Mouse (Mus musculus): ENCODE data around the gene Tst.

Gene Tst

DNA sequence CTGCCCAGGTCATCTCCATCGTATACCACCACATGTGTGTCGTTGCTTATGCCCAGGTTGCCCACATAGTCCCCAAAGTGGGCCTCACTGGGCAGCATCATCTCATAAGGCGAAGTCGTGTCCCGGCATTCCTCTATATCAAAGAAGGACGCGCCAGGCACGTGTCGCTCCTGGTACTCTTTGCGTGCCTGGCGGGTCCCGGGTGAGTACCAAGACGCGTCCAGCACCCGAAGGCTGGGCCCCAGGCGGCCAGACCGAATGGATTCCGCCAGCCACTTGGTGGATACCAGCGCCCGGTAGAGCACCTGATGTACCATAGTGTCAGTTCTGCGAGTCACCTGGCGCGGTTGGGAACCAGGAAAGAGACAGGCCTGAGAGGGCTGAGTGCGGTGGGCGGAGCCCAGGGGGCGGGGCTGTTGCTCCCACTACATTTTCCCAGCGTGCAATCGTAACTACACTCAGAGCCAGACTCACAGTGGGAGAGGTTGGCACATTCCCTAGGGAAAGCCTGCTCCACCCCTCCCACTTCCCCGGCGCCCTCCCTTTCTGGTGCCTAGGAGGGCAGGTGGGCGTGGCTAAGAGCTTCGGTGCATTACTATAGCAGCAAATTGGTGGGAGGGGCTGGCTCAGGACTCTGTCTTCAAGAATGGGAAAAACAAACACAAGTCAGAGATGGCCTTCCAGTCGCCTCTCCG lies at the start of gene Tst:
Gene Tst, minus strand, starts transcription at position 391 of the 695 bp plus-strand sequence.
- DNase-seq (ENCODE audit: low spot score) = peak; percentile 55

DNA sequence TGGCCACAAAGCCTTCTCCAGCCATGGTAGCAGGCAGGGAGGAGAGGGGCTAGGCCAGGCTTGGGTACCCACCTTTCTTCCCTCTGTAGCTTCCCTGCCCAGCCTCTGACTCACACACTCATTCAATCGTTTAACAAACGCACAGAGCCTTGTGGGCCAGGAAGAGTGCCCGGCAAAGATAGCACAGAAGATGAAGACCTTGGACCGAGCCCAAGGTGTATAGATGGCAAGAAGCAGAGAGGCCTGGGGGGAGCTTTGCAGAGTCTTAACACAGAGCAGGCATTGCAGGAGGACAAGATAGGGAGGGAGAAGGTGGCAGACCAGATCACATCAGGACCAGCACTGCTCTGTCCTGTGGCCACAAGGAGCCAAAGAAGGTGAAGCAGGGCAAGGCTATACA lies 49.5 kb upstream of the Tst start:
- DNase-seq (ENCODE audit: low spot score) = no peak

DNA sequence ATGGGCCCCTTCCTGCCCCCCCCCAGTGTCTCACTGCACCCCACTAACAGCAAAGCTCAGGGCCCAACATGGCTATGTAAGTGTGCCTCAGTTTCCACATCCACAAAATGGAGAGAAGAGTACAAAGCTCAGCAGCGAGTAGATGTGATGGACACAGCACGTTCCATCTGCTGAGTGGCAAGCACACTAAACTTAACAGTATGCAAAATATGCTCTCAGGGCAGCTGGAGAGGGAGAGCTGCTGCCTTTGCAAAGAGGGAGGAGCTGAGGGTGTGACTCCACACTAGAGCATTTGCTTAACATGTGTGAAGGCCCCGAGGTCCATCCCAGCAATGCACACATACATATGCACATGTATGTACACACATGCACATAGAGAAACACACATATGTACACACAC lies 47.2 kb upstream of the Tst start:
- no peak for DNase-seq (ENCODE audit: low spot score)

DNA sequence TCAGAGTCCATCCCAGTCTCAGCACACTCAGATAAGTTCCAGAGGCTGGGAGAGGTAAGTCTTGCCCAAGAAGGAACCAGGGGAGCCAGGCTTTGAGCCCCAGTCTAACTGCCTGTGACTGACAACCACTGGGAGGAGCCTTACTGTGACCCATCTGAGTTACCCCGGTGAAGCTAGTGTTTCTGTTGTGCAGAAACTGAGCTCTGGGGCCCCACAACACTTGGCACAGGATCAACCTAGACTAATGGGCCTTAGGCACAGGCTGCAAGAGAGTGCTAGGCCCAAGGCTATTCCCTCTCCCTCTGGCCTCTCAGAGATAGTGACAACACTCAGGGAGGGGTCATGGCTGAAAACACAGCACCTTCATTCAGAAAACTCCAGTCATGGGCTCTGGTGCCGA lies 45.5 kb upstream of the Tst start:
- DNase-seq (ENCODE audit: low spot score) = no peak

DNA sequence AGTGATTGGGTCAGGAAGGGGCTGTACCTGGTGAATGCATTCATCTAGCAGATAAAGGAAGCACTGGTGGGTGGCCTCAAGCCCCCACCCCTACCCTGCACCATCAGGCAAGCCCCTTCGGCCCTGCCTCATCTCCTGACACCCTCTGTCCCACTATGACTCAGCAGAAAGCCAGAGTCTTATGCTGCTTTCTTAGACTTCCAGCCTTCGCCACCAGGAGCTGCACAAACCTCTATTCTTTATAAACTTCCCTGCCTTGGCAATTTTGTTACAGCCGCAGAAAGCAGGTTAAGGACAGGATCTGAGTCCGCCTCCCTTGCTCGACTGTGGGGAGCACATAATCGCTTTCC lies 44.7 kb upstream of the Tst start:
- DNase-seq (ENCODE audit: low spot score) = peak; percentile 17

DNA sequence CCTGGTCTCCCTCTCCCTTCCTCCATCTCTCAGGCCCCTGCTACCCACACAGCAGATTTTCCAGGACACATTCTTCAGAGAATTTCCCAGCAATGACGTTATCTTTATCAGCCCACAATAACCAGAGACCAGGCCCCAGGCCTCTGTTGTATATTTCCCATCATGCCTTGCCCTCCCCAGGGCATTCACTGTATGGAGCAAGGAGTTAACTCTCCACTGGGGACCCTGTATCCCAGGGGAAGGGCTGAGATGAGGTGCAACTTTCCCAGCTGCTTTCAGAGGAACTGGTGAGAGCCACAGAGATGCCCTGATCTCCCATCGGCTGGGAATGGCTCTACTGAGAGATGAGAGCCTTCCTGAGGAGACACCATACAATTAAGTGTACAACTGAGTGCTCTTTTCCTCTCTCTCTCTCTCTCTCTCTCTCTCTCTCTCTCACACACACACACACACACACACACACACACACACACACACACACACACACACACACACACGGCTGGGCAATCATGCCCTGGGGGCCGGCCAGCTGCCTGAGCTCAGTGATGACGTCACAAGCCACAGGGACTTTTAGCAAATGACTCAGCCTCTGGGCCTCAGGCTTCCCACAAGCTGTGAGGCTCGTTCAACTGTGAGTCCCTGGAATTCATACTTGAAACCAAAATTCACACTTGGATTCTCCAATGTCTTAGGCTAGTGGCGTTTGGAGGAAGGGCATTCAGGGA lies 44.1 kb upstream of the Tst start:
- peak; percentile 79 for DNase-seq (ENCODE audit: low spot score)

DNA sequence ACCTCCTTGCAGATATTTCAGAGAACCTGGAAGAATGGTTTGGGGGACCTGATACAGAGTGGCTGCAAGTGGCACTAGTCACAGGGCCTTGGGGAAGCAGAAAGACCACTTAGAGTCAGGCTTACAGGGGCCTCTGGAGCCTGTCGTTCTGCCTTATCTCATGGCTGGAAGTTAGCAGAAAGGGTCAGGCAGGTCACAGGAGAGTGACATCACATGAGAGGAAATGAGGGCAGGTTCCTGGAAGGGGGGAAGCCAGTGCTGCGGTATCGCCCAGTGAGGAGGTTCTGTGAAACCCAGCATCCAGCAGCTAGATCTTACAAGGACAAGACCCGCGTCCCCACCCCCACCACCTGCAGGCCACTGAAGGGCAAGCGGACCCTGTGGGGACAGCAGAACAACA lies 43.4 kb upstream of the Tst start:
- DNase-seq (ENCODE audit: low spot score) = peak; percentile 28

DNA sequence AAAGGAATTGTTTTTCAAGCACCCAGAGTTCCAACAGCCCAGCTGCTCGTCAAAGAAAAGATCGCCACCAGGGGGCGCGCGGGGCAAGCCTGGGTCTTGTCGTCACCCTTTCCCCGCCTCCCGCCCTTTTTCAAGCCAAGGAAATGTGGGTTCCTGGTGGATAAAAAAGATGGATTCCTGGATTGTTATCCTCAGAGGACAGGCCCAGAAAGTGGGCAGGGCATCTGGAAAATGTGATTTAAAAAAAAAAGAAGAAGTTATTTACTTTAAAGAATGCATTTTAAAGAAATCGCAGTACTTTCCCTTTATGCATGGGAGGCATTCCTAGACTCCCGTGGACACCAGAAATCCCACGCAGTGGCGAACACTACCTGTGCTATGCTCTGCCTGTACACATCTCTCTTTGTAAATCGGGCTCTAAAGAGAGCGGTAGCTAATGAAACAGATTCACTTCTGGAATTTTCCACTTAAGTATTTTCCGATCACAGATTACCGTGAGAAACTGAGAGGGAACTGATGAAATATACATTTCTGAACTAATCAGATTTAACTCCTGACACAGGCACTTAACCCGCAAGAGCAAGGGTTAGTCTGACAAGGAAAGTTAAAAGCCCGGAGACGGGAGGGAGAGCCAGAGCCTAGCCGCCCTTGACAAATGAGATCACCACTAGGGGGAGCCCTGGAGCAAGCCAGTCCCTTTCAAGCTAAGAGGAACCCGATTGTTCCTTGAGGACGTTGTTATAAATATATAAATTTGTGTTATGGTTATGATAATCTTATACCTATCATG lies 42.2 kb upstream of the Tst start:
- DNase-seq (ENCODE audit: low spot score) = peak; percentile 82

DNA sequence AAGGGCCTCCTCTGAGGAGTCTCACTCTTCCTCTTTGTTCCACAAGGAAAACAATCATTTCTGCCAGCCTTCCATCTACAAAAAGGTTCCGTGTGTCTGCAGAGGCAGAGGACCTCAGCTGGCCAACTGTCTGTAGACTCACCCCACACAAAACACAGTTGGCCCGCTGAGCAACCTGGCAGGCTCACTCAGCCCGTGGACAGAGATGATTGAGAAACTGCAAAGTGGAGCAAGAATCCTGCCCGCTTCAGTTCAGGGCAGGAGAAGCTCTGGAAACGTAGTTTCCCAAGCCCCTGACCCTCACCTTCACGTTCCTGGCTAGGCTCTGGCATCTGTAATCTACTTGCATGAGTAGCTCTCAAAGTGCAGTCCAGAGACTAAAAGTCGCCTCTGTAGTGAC lies 41.4 kb upstream of the Tst start:
- DNase-seq (ENCODE audit: low spot score) = no peak

DNA sequence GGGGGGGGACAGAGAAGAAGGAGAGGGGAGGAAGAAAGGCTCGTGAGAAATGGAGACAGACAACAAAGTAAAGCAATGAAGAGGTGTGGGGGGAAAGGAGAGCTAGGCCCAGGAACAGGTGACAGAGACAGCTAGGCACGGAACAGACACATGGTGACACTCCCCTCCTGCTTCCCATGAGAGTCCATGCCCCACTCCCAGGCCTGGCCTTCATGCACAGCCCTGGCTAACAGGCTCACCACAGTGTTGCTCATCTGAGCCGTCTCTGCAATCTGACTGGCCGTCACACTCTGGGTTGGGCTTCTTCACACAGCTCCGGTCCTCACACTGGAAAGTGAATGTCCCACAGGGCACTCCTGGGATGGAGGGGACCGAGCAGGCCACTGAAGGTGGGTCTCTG lies 38.1 kb upstream of the Tst start:
- DNase-seq (ENCODE audit: low spot score) = no peak

DNA sequence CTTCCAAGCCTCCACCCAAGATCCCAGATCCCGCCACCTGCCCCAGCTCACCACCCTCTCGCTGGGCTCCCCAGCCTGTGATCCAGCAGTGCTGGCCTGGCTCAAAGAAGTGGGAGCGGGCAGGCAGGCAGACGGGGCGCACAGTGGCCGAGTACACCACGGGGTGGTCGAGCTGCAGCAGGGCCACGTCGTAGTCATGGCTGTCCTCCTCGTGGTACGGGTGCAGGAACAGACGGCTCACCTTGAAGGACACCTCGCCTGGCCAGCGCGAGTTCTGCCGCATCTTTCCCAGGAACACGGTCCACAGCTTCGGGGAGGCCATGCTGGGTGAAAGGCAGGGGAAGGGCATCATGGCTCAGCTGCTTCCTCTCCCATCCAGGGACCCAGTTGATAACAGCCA lies 36.5 kb upstream of the Tst start:
- DNase-seq (ENCODE audit: low spot score) = no peak

DNA sequence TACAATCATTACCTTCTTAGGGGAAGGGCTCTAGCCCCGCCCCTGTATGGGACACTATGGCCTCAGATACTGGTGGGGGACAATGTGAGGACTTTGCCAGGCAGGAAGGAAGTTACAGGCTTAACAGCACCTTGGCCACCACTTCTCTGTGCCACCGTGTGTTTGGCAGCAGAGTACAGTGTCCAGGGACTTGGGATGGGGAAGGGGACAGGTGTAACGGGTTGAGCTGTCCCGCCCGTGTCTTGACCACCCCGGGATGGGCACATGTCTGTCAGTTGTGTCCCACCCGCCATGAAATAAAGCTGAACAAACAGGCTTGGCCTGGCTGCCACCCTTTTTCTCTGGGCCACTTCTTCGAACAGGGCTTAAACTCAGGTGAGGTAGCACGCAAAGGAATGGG lies 33.3 kb upstream of the Tst start:
- DNase-seq (ENCODE audit: low spot score) = no peak

DNA sequence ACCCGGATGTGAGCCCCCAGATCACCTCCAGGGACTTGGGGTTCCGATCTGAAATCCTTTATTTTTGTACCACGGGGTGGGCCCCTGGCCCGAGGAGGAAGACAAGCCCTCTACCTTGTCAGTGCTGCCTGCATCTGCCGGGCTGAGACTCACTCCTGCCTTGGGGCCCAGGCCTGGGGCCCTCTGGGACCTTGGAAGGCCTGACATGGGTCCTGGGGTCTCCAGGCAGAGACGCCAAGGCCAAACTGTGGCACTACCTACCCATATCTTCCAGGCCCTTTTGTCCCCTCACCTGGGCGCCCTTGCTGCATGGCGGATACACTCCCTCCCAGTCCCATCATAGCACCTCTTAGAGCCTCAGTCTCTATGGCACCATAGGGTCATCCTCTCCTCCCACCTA lies 32.8 kb upstream of the Tst start:
- no peak for DNase-seq (ENCODE audit: low spot score)

DNA sequence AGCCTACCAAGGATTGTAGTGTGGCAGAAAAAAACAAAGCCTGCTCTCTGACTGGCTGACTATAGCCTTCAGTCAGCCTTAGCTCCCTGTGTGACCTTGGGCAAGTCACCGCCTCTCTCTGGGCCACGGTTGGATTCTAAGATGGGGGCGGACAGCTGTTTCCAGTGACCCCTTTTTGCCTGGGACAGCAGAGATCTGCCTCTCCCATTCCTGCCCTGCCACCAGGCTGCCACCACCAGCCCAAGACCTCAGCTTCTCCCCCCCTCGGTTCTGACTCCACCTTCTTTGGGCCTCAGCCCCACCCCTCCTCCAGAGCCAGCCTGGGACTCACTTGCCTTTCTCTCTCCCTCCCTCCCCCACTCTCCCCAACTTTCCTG lies 32.3 kb upstream of the Tst start:
- DNase-seq (ENCODE audit: low spot score) = no peak

DNA sequence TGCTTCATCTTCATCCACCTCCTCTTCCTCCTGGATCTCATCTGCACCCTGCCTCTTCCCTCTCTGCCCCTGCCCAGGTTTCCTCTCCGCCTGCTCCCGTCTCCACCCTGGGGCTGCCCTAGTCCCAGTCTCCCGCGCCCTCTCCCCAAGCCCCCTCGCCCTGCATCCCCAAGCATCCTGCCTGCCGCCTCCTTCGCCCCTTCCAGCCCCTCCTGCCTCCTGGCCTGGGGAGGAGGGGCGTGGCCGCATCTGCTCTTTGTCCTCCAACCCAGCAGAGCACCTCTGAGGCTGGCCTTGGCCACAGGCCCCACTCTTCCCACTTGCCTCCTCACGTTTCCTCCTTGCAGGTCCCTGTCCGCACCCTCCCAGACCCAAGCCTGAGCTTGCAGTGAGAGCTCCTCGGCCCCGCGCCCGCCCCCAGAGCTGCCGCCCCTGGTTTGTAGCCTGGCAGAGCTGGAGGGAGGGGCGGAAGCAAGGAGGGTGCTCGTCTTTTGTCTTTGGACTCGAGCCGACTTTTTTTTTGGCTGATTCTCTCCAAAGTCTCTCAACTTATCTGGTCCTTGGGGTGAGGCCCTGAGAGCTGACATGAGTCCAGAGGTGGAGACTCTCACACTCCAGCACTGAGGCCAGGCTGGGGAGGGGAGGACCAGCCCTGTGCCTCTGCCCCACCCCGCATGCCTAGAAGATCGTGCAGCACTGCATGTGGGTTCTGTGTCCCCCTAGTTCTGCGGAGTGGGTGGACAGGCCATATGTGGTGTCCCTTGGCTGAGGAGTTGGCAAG lies 31.7 kb upstream of the Tst start:
- no peak for DNase-seq (ENCODE audit: low spot score)

DNA sequence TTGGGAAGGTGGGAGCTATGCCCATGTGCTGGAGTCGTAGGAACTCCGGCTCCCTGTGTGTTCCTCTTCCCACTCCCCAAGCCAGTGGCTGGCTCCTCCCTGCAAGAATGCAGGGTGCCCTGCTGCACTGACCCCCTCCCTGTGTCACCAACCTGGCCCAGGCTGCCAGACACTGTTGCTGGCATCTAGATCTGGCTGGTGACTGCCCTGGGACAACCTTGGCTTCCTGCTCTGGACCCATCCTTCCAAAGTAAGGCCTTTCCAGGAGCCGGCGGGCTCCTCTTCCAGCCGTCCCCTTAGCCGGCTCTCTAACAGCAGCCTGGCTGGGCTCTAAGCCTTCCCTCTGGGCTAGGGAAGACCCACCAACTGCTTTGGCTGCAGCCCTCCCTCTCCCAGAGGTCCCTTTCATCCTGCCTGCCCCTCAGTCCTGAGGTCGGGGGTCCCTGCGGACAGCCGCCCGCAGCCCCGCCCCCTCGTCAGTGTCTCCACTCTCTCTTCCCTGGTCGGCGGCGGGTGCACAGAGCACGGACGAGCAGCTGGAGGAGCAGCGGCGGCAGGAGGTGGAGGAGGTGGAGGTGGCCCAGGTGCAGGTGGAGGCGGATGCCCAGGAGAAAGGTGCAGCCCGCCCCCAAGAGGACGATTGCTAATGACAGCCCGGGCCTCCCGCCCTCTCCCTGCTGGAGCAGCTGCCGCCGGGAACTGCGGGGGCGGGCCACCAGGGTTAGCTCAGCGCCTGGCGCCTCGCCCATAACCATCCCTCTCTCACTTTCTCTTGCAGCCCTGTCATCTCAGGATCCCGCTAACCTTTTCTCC lies 30.9 kb upstream of the Tst start:
- DNase-seq (ENCODE audit: low spot score) = peak; percentile 20

DNA sequence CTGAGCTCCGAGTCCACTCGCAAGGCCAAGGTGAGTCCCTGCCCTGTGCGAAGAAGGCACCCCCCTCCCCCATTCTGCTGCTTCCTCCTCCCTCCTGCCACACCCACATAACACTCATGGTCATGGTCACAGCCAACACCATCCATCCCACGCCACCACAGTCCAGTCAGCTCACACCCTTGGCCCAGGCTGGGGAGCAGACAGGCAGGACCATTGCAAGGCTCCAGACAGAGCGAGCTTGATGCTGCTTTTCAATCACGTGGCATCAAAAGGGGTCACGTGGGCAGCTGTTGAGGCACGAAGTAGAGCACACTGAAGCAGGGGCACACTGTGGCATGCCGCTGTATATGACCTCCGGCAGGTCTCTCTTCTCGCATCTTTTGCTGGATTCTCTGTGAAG lies 30.0 kb upstream of the Tst start:
- no peak for DNase-seq (ENCODE audit: low spot score)

DNA sequence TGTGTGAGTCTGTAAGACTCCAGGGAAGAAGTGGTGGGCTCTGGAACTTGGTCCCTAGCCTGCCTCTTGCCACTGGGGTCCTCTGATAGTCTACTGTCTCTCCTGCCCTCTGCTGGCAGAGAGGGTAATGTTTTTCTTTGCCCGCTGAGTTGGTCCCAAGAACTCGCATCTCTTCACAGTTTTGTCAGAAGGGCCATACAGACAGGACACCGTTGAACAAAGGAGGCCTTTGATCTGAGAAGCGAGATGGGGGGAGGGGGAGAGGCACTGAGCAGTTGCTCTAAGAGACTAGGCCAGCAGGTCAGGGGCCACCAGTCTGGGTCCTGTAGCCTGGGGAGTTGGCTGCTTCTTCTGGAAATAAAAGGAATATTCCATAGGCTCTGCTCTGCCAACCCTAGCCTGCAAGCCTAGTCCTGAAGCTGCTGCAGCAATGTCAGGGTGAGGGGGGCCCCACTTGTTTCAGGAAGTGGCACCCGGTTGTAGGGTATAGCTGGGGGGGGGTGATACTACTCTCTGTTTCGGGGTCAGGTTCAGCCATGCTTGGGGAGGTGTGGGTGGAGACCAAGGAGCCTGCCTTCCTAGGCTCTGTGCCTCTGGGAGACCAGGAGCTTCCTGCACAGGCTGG lies 29.3 kb upstream of the Tst start:
- no peak for DNase-seq (ENCODE audit: low spot score)

DNA sequence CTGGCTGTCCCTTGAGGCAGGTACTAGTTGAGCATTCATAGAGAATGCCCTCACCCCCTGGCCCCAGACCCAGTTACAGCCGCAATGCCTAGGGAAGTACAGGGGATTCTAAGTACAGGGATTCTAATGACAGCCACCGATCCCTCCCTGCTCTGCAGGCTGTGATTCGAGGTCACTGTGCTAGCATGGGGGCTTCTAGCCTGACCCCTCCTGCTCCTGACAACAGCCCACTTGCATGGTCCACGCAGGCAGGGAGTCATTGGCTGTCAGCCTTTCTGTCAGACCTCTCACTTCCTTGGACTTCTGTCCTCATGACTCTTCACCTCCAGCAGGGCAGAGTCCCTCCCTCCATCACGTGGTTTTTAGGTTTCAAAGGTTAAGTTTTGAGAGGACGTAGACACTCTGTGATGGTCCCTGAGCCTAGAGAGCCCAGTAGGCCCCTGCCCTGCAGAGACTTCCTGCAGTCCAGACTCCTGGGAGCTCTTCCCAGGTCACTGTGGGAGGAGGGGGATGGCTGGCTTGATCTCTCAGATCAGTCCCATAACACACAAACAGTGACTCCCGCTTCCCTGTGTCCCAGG lies 25.9 kb upstream of the Tst start:
- no peak for DNase-seq (ENCODE audit: low spot score)

DNA sequence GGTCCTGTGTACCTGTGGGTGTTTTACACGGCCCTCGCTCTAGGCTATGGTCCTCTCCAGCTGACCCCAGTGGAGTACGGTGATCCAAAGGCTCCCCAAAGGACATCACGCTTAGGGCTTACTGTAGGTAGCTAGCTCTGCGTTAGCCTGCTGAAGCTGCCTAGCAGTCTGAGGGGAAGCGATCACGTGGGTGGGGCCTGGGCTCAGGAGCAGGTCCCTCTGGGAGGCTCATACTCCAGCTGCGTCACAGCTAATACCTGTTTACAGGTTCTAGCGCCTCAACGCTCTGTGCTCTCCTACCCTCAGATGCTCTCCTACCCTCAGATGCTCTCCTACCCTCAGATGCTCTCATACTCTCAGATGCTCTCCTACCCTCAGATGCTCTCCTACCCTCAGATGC lies 25.2 kb upstream of the Tst start:
- DNase-seq (ENCODE audit: low spot score) = no peak

Data from T-cell, adult 2 months (primary cell).